Comparison of ENCODE assay signal across 8 mouse cellular contexts in the genomic region with DNA sequence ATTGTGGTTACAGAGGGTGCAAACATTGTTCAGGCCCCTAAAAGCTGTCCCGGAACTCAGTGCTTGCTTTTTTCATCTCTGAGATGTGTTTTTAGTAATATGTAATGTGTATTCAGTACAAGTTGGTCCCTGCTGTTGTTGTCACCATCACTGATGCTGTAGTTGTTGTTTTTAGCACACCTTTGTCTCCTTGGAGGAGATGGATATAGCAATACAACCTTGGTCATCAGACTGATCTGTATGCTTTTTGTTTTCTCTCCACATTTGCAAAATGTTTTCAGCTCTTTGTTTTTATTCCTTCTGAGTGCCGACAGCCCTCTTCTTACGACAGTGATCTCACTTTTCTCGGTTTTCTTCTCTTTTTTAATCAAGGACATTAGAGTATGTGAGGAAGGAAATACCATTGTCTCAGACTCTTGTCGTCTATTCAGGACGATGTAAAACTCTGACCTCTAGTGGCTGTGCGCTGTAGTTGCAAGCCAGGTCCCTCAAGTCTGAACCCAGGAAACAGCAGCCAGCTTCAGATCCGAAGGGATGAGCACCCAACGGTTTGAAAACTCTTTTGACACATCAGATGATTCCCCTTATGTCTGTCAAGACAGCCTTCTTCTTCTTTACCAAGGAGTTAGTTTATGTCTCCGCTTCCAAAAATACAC.
A peak's percentile ranks its signal among the peaks of the same experiment; 100 is the strongest.
DNase-seq lines count a peak whose midpoint lies in the region; ATAC-seq and TF ChIP-seq lines count a peak whose summit lies in the region.

No protein-coding gene starts in this region.

- H3K36me3 ChIP-seq in liver, adult 2 months (ENCODE audit: control insufficient read depth, insufficient read depth, low read length), result no peaks in the 10 kb centered on the region
- H3K36me3 ChIP-seq in liver, embryonic 11.5 days (ENCODE audit: control insufficient read depth, insufficient read depth, low read length), result no peaks in the 10 kb centered on the region
- no peaks in the 10 kb centered on the region for H3K36me3 ChIP-seq in intestine, postnatal 0 days (ENCODE audit: control insufficient read depth, insufficient read depth)
- H3K36me3 ChIP-seq in midbrain, postnatal 0 days (ENCODE audit: insufficient read depth, low read length), result no peaks in the 10 kb centered on the region
- H3K36me3 ChIP-seq in spleen, adult 2 months (ENCODE audit: control insufficient read depth, insufficient read depth, low read length), result no peaks in the 10 kb centered on the region

- H3K79me2 ChIP-seq in liver, adult 2 months (ENCODE audit: control insufficient read depth, insufficient read depth, low read length), result no peaks in the 10 kb centered on the region

- DNase-seq in liver, adult 2 months (ENCODE audit: extremely low read depth, low read depth, low spot score), result peak; percentile 36
- DNase-seq in liver, embryonic 11.5 days (ENCODE audit: low spot score), result no peak
- DNase-seq in cerebellum, adult 9-11 months, result peak; percentile 33
- DNase-seq in frontal cortex, postnatal 36 days (ENCODE audit: low spot score in 2 of 2), result peak; percentile 52 to 81
- peak; percentile 72 to 82 for DNase-seq in left cerebral cortex, postnatal 14 days (ENCODE audit: low spot score in 2 of 2)
- DNase-seq in midbrain, postnatal 0 days (ENCODE audit: low spot score), result peak; percentile 82
- DNase-seq in spleen, adult 2 months (ENCODE audit: low read depth in 1 of 2, low spot score in 2 of 2), result peak in 1 of 2 experiments; percentile 31

- no peak for ATAC-seq in liver, embryonic 11.5 days (replicated peaks; ENCODE audit: low FRiP score)
- ATAC-seq in intestine, postnatal 0 days, result no peak
- ATAC-seq in midbrain, postnatal 0 days (ENCODE audit: low FRiP score), result peak; percentile 63; the same call in 1 of the 2 replicates

- no peak overlapping the region for H3K4me2 ChIP-seq in liver, embryonic 11.5 days
- H3K4me2 ChIP-seq in intestine, postnatal 0 days (replicated peaks; ENCODE audit: low read depth), result no peak overlapping the region
- no peak overlapping the region for H3K4me2 ChIP-seq in midbrain, postnatal 0 days (ENCODE audit: low read depth, low read length, poor library complexity, severe bottlenecking)

- intact Hi-C loops in left cerebral cortex, postnatal 14 days (cut with DNase I), result loop anchor here (1.0 to 10.0 kb wide), 2 partner anchors 374 to 589 kb away; no protein-coding TSS in a partner anchor

- H3K27me3 ChIP-seq in liver, adult 2 months (ENCODE audit: control insufficient read depth, insufficient read depth, low read length), result no peaks in the 10 kb centered on the region
- no peaks in the 10 kb centered on the region for H3K27me3 ChIP-seq in liver, embryonic 11.5 days (replicated peaks; ENCODE audit: control insufficient read depth, insufficient read depth, low read length)
- H3K27me3 ChIP-seq in intestine, postnatal 0 days (replicated peaks; ENCODE audit: control insufficient read depth, insufficient read depth, low read length), result no peaks in the 10 kb centered on the region
- H3K27me3 ChIP-seq in midbrain, postnatal 0 days (ENCODE audit: insufficient read depth, low read length), result no peaks in the 10 kb centered on the region
- no peaks in the 10 kb centered on the region; the same call in 1 of the 2 replicates for H3K27me3 ChIP-seq in spleen, adult 2 months (ENCODE audit: control insufficient read depth, insufficient read depth, low read length)

- no peaks in the 10 kb centered on the region for H3K4me1 ChIP-seq in liver, adult 2 months (ENCODE audit: control insufficient read depth, insufficient read depth, low read length)
- H3K4me1 ChIP-seq in liver, embryonic 11.5 days (replicated peaks; ENCODE audit: control insufficient read depth, insufficient read depth, low read length), result no peaks in the 10 kb centered on the region
- no peaks in the 10 kb centered on the region for H3K4me1 ChIP-seq in intestine, postnatal 0 days (replicated peaks; ENCODE audit: control insufficient read depth, insufficient read depth, low read length)
- H3K4me1 ChIP-seq in midbrain, postnatal 0 days (ENCODE audit: insufficient read depth, low read length), result no peaks in the 10 kb centered on the region
- no peaks in the 10 kb centered on the region for H3K4me1 ChIP-seq in spleen, adult 2 months (ENCODE audit: control insufficient read depth, insufficient read depth, insufficient read length)

- H3K9ac ChIP-seq in liver, adult 2 months (ENCODE audit: low read depth, low read length), result no peak overlapping the region
- H3K9ac ChIP-seq in liver, embryonic 11.5 days (ENCODE audit: low read depth, low read length), result no peak overlapping the region
- no peak overlapping the region for H3K9ac ChIP-seq in intestine, postnatal 0 days (ENCODE audit: low read depth, low read length)
- no peak overlapping the region for H3K9ac ChIP-seq in midbrain, postnatal 0 days (replicated peaks; ENCODE audit: low read length, poor library complexity, severe bottlenecking)

- no peak overlapping the region for H3K4me3 ChIP-seq in liver, adult 2 months (ENCODE audit: insufficient read depth, low read depth, low read length)
- H3K4me3 ChIP-seq in liver, embryonic 11.5 days (ENCODE audit: low read depth, low read length), result no peak overlapping the region
- H3K4me3 ChIP-seq in intestine, postnatal 0 days (ENCODE audit: low read depth, low read length), result no peak overlapping the region
- no peak overlapping the region for H3K4me3 ChIP-seq in midbrain, postnatal 0 days (ENCODE audit: low read depth, low read length)
- H3K4me3 ChIP-seq in spleen, adult 2 months (ENCODE audit: extremely low read depth, insufficient read depth, insufficient read length), result no peak overlapping the region

- 15% methylated on average over 10 of the region's 10 CpGs for whole genome bisulfite sequencing in liver, adult 2 months
- WGBS in liver, embryonic 11.5 days, result 16% methylated on average over 10 of the region's 10 CpGs
- 14% methylated on average over 10 of the region's 10 CpGs for WGBS in intestine, postnatal 0 days
- 16% methylated on average over 10 of the region's 10 CpGs for WGBS in midbrain, postnatal 0 days
- 17% methylated on average over 10 of the region's 10 CpGs for WGBS in spleen, adult 2 months

- no peaks in the 10 kb centered on the region for H3K9me3 ChIP-seq in liver, embryonic 11.5 days (ENCODE audit: control insufficient read depth, low read length)
- no peaks in the 10 kb centered on the region for H3K9me3 ChIP-seq in intestine, postnatal 0 days (ENCODE audit: control insufficient read depth)
- no peaks in the 10 kb centered on the region; the same call in 1 of the 2 replicates for H3K9me3 ChIP-seq in midbrain, postnatal 0 days (ENCODE audit: low read length)

- no peak for TF ChIP-seq POLR2A in liver, adult 2 months (IDR thresholded peaks at IDR 0.05; ENCODE audit: extremely low read depth, insufficient read depth, low read length)
- TF ChIP-seq POLR2A in spleen, adult 2 months (IDR thresholded peaks at IDR 0.05; ENCODE audit: low read depth, low read length), result no peak

- peak; percentile 82 for TF ChIP-seq CTCF in liver, adult 2 months (IDR thresholded peaks at IDR 0.05; ENCODE audit: low read depth, low read length)
- peak; percentile 88 for TF ChIP-seq CTCF in intestine, postnatal 0 days (IDR thresholded peaks at IDR 0.05; ENCODE audit: low read depth)
- peak; percentile 92 for TF ChIP-seq CTCF in midbrain, postnatal 0 days (IDR thresholded peaks at IDR 0.05)
- TF ChIP-seq CTCF in spleen, adult 2 months (IDR thresholded peaks at IDR 0.05; ENCODE audit: extremely low read depth, insufficient read depth, insufficient read length, insufficient replicate concordance), result peak; percentile 60; the same call in 1 of the 2 replicates

- H3K27ac ChIP-seq in liver, adult 2 months (replicated peaks; ENCODE audit: insufficient read depth, low read depth, low read length), result no peak overlapping the region
- H3K27ac ChIP-seq in liver, embryonic 11.5 days (ENCODE audit: low read depth, low read length), result no peak overlapping the region
- no peak overlapping the region for H3K27ac ChIP-seq in intestine, postnatal 0 days (ENCODE audit: low read depth, low read length)
- no peak overlapping the region for H3K27ac ChIP-seq in midbrain, postnatal 0 days (ENCODE audit: low read depth, low read length)
- H3K27ac ChIP-seq in spleen, adult 2 months (ENCODE audit: insufficient read depth, low read length), result no peak overlapping the region
